Mouse (Mus musculus): ENCODE results near the gene Zdhhc6.

Zdhhc6 gene

GRCm38 (mm10) chr19:55299378-55299777 lies 16.5 kb downstream of the Zdhhc6 start:
- no peak for DNase-seq

DNA sequence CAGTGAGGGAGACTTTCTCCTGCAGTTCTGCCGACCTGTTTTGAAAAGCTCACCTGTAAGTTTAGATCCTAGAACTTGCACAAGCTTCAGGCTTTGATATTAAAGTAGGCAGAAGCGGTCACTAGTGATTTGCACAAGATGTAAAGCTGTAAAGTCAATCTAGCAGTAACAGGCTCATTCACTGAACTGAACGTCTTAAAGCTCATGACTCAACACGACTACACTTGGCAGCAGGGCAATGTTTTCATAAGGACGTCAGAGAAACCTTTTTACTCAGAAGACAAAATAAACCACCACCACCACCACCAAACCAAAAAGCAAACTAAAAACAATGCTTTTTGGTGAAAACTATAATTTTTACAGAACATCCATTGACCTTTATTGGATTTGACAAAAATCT lies 17.9 kb downstream of the Zdhhc6 start:
- DNase-seq = no peak

- no peak for DNase-seq
Observed at GRCm38 (mm10) chr19:55297489-55297888, 18.3 kb downstream of the Zdhhc6 start.

DNA sequence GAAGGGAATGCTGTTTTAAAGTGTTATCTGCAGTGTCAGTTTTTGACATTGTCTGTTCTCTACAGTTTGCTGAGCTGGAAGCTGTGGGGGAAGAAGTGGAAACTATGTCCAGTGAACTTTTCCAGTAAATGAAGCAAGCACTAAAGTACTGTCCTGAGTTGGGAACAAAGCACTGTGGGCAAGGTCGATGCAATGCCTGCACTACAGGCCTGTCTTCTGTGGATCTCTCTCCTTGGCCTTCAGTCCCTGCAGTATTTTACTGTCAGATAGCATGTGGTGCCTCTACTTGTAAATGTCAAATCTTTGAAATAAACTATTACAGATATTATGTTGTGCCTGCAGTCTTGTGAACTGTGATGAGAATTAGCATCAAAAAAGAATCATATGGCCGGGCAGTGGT lies 19.5 kb downstream of the Zdhhc6 start:
- no peak for DNase-seq

DNA sequence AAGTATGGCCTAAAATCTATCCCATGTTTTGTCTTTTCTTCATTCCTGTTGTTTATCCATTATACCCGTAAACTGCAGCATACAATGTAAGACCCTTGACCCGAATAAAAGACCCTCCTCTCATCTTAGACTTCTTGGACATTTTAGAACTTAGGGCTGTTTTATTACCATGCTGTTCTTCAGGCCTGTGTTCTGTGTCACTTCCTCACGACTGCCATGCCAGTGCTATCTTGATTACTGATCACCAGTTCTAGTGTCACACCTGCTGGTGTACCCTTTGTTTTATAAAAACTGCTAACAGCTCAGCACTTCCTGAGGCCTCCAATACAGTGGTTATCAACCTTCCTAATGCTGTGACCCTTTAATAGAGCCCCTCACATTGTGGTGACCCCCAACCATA lies 20.3 kb downstream of the Zdhhc6 start:
- no peak for DNase-seq

GRCm38 (mm10) chr19:55295075-55295474 lies 20.8 kb downstream of the Zdhhc6 start:
- no peak for DNase-seq

DNA sequence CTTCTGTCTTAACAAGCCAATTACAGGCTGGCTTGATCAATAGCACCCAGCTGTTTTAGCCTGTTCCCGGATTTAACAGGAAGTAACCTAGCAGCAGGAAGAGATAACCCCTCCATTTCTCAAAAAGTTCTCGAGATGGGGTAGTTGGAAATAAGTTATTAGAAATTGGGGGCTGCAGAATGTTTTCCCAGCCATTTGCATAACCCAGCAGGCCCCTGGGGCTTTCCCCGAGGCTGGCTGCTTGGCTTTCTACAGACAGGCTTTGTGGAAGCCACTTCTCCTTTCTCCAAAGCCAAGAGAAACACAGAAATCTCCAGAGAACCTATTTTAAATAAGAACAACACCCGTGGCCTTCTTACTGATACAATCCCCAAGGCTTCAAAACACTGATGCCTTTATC lies 22.7 kb downstream of the Zdhhc6 start:
- no peak for DNase-seq

DNA sequence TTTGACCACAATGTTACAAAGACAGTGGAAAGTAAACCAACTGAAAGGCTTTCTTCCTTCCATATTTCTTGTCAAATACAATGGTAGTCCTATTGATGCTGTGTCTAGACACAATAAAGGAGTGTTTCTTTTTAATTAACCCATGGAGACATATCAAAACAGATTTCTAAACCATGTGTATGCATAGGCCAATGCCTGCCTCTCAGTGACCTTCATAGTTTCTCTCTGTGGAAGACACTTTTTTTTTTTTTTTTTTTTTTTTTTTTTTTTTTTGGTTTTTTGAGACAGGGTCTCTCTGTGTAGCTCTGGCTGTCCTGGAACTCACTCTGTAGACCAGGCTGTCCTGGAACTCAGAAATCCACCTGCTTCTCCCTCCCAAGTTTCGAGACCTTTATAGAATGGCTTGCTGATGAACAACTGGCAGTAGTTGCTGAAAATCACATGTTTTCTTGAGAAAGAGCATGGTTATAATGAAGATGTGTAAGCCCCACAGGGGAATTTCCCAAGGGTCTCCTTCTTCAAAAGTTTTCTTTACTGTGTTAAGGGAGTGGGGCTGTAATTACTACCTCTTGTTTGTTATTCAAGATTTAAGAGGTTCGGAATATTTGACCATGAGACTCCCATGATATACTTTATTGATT lies 23.5 kb downstream of the Zdhhc6 start:
- DNase-seq = no peak

DNA sequence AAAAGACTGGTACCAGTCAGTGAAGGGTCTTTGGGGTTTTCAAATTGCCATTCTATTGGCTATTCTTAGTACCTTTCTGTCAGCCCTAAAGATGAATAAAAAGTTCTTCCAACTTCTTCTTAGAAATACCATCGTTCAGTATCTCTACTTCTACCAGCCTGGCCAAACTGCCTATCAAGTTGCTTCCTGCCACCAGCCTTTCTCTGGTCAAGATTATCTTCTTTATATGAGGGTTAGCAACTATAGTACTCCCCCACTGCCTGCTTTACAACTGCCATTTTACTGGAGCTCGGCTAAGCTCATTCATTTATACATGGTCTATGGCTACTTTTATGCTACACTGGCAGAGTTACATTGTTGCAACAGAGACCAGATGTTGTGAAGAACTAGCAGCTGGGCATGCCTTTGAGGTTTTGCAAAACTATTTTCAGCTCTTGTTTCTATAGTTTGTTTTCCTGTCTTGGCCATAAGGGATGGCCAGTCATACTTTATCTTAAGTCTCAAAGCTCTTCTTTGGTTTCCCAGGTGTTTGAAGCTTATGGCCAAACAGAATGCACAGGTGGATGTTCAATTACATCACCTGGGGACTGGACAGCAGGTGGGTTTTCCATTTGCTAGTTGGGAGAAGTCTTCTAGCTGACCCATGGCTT lies 25.1 kb downstream of the Zdhhc6 start:
- DNase-seq = no peak

DNA sequence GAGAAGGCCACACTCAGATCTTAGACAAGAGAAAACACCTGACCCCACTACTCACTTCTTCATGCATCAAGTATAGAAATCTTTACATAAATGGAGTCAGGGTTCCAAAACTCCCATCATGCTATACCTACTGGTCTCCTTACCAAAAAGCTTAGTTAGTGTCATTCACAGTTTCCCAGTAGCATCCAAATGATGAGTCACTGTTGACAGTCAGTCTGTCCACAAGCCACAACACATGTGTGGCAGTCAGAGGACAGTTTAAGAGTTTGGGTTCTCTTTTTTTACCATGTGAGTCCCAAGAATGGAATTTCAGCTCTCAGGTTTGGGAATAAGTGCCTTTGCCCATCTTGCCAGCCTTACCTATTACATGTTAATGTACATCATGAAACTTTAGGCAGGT lies 26.9 kb downstream of the Zdhhc6 start:
- no peak for DNase-seq

- no peak for DNase-seq
Observed at GRCm38 (mm10) chr19:55286034-55286433, 29.8 kb downstream of the Zdhhc6 start.

GRCm38 (mm10) chr19:55284093-55284492 lies 31.7 kb downstream of the Zdhhc6 start:
- DNase-seq = no peak

DNA sequence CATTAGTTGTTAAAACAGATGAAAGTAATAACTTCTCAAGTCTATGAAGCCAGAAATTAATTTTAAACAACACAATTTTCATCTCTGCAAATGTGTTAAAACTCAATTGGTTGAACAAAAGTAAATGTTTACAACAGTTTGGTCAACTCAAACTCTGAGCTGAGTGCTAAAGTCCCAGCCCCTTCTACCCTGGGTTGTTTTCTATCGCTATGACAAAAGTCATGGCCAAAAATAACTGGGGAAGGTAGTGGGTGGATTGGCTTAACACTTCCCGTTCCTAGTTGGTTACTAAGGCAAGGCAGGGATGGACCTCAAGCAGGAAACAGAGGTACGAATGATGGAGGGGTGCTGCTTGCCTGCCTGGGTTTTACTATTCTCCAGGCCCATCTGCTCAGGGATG lies 39.1 kb downstream of the Zdhhc6 start:
- no peak for DNase-seq

DNA sequence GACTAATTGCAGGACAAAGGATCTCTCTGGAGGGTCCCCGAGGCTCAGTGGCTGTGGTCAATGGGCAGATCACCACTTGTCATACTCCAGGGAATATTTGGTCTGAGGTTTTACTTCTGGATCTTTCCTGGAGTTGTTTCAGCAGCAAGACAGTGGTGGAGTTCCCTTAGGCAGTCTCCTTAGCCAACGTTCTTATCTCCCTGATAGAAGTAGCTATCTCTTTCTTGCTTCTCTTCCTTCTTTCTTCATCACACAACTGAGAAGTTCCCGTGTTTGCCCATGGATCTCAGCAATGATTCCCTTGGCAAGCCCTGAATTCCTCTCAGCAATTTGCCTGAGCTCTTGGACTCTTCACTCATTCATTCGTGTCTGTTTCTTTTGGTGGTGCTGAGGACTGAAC lies 39.7 kb downstream of the Zdhhc6 start:
- no peak for DNase-seq

GRCm38 (mm10) chr19:55273340-55273739 lies 42.5 kb downstream of the Zdhhc6 start:
- DNase-seq = no peak

- no peak for DNase-seq
Observed at GRCm38 (mm10) chr19:55271448-55271847, 44.4 kb downstream of the Zdhhc6 start.

DNA sequence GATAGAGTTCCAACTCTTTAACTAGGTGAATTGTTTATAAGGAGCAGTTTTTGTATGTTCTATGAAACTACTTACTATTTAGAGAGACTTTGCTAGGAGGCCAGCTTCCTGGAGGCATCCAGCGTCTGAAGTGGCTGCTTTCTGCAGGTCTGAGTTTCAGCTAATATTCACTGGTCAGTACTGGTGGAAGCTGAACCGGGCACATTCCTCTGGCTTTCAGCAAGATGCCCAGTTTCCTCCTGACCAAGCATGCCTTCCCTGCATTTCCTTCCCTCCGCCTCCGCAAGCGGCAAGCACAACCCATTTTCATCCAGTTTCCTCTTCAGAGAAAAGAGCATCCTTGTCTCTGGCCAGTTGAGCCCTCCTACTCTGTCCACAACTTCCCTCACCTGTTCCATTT lies 46.8 kb downstream of the Zdhhc6 start:
- no peak for DNase-seq

GRCm38 (mm10) chr19:55268150-55268549 lies 47.7 kb downstream of the Zdhhc6 start:
- no peak for DNase-seq

GRCm38 (mm10) chr19:55266786-55267185 lies 49.0 kb downstream of the Zdhhc6 start:
- no peak for DNase-seq

GRCm38 (mm10) chr19:55265269-55265668 lies 50.6 kb downstream of the Zdhhc6 start:
- DNase-seq = no peak

DNA sequence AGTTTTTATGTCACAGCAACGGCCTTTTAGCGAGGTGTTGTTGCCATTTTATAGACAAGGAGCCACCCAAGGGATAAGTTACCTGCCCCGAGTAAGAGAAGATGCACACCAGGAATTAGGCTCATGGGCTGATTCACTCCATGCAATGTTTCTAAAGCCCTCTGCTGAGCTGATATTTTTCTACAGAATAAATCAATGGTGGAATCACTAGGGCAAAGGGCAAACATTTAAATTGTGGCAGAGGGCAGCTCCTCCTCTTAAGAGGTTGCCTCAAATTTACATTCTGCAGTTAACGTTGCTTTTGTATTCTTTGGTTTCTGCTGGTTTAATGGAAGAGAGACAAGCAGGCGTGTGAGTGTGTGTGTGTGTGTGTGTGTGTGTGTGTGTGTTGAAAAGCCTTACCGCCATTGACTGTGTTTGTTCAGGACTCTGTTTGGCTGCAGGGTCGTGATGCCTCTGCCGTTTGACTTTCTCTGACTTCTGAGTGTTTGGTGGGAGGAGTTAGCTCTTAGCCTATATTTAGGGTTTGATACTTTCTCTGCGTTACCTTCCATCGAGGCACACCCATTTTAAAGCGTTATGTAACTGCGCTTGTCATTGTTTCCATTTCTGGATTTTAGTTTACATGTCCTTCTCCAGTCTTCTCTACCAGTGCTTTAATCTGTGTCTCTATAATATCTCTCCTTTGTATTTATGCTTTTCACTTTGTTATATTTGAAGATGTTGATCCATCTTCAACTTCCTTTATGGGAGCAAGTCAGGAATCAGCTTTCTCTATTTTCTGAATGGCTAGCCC lies 55.2 kb downstream of the Zdhhc6 start:
- no peak for DNase-seq

DNA sequence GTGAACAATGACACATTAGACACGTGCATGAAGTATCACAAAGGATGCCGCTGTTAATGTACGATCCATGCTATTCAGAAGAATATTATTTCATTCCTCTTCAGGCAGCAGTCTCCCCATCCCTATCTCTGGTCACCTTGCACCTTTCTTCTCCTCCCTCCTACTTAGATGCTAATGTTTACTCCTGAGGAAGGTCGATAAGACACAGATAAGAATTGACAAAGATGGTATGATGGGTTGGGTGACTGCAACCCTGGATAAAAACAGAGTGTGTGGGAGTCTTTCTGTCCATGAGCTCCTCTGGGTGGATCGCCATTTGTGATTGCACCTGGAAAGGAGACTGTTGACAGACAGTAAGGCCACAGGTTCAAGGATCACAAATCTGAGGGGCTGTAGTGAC lies 57.3 kb downstream of the Zdhhc6 start:
- no peak for DNase-seq

- no peak for DNase-seq
Observed at GRCm38 (mm10) chr19:55257656-55258375, 58.0 kb downstream of the Zdhhc6 start.

- DNase-seq = no peak
Observed at GRCm38 (mm10) chr19:55256156-55256555, 59.7 kb downstream of the Zdhhc6 start.

Measured in cerebellum, adult 8-10 months (tissue).